Mouse (Mus musculus): Measurements from ENCODE around the gene Xpc.

GRCm38 (mm10) chr6:91454546-91454945 lies 61.1 kb downstream of the Xpc start:
- no peak for TF ChIP-seq CTCF (IDR thresholded peaks at IDR 0.05; ENCODE audit: insufficient read depth, low read length)
- TF ChIP-seq POLR2A (IDR thresholded peaks at IDR 0.05; ENCODE audit: borderline replicate concordance, extremely low read depth, low read depth, low read length), result no peak

Data from lung, adult 2 months (tissue).